Mouse (Mus musculus) MEL (cell line): ENCODE measurements around the gene Cetn4. TPM values are rescaled to one million over a fixed set of nuclear protein-coding genes. Genes with fewer than 3 reads are reported as not detected.

Experiments
- DNase-seq: peaks from one replicate; pipeline ENCODE4 v3.0.0; 2011; ENCODE audit warnings: low read depth, low spot score
- H3K27ac ChIP-seq: 2 replicates; pipeline ENCODE4 v1.5.1; 2012; ENCODE audit warnings: low read depth, mild to moderate bottlenecking, control low read depth, low read length, moderate library complexity; ENCODE audit not compliant: control insufficient read depth
- H3K27me3 ChIP-seq, 2 experiments: fragments of 150-350 bp in 1 of 2; sonication (generic) in 1 of 2; 2 replicates each; pipeline ENCODE4 v1.6.1; 2012; ENCODE audit warnings: low read length in 2 of 2, mild to moderate bottlenecking in 2 of 2, improper control_type of control experiment in 1 of 2, moderate library complexity in 1 of 2; ENCODE audit not compliant: insufficient read depth in 2 of 2, control insufficient read depth in 1 of 2
- H3K36me3 ChIP-seq, 2 experiments: 2 replicates each; pipeline ENCODE4 v1.6.1; 2012 to 2014; ENCODE audit warnings: low read length in 2 of 2, improper control_type of control experiment in 1 of 2, inconsistent platforms in 1 of 2, mild to moderate bottlenecking in 1 of 2; ENCODE audit not compliant: insufficient read depth in 2 of 2, control insufficient read depth in 1 of 2
- H3K4me1 ChIP-seq, 2 experiments: fragments of 150-350 bp in 1 of 2; sonication (generic) in 1 of 2; 2 replicates each; pipeline ENCODE4 v1.6.1; 2012; ENCODE audit warnings: low read length in 2 of 2, improper control_type of control experiment in 1 of 2, mild to moderate bottlenecking in 1 of 2; ENCODE audit not compliant: insufficient read depth in 2 of 2, control insufficient read depth in 1 of 2
- H3K4me3 ChIP-seq, 2 experiments: fragments of 150-350 bp in 1 of 2; sonication (generic) in 1 of 2; 2 replicates each; pipeline ENCODE4 v1.5.1; 2012; ENCODE audit warnings: low read depth in 2 of 2, low read length in 2 of 2, mild to moderate bottlenecking in 2 of 2, moderate library complexity in 2 of 2, control low read depth in 1 of 2, improper control_type of control experiment in 1 of 2; ENCODE audit not compliant: control insufficient read depth in 1 of 2, insufficient read depth in 1 of 2
- H3K79me2 ChIP-seq: 2 replicates; pipeline ENCODE4 v1.6.1; 2012; ENCODE audit warnings: mild to moderate bottlenecking, low read length, moderate library complexity; ENCODE audit not compliant: control insufficient read depth, poor library complexity, insufficient read depth
- H3K9ac ChIP-seq: 2 replicates; pipeline ENCODE4 v1.6.1; 2012; ENCODE audit warnings: low read depth, mild to moderate bottlenecking, control low read depth, low read length, moderate library complexity; ENCODE audit not compliant: control insufficient read depth, poor library complexity, severe bottlenecking
- H3K9me3 ChIP-seq: fragments of 150-350 bp; sonication (generic); replicated peaks from 2 replicates; pipeline ENCODE4 v1.6.1; 2012; ENCODE audit warnings: mild to moderate bottlenecking, low read length, improper control_type of control experiment, moderate library complexity; ENCODE audit not compliant: insufficient read depth
- BHLHE40 ChIP-seq: IDR thresholded peaks from 2 replicates; pipeline ENCODE4 v1.6.1; 2012; ENCODE audit warnings: low read depth, mild to moderate bottlenecking, inconsistent platforms, low read length, improper control_type of control experiment, borderline replicate concordance
- CHD1 ChIP-seq: IDR thresholded peaks from 2 replicates; pipeline ENCODE4 v1.6.1; 2012; ENCODE audit warnings: low read depth, mild to moderate bottlenecking, inconsistent platforms, low read length, improper control_type of control experiment
- CTCF ChIP-seq, 3 experiments: IDR thresholded peaks in 2 of 3; conservative IDR thresholded peaks in 1 of 3; 2 replicates each; pipeline ENCODE4 v1.5.1; 2011 to 2012; ENCODE audit warnings: low read length in 3 of 3, low read depth in 2 of 3, mild to moderate bottlenecking in 2 of 3, improper control_type of control experiment in 1 of 3, inconsistent platforms in 1 of 3, mixed read lengths in 1 of 3, moderate library complexity in 1 of 3; ENCODE audit not compliant: control insufficient read depth in 1 of 3, insufficient read depth in 1 of 3, poor library complexity in 1 of 3, severe bottlenecking in 1 of 3
- E2F4 ChIP-seq: IDR thresholded peaks from 2 replicates; pipeline ENCODE4 v1.6.1; 2011; ENCODE audit warnings: low read depth, low read length, improper control_type of control experiment, borderline replicate concordance
- EP300 ChIP-seq, 2 experiments: IDR thresholded peaks; 2 replicates each; pipeline ENCODE4 v1.6.1; 2011; ENCODE audit warnings: improper control_type of control experiment in 2 of 2, low read length in 2 of 2, low read depth in 1 of 2, mild to moderate bottlenecking in 1 of 2
- GABPA ChIP-seq: IDR thresholded peaks from 2 replicates; pipeline ENCODE4 v1.6.1; 2012; ENCODE audit warnings: low read depth, mild to moderate bottlenecking, inconsistent platforms, low read length, improper control_type of control experiment, moderate library complexity
- GATA1 ChIP-seq: IDR thresholded peaks from 2 replicates; pipeline ENCODE4 v1.6.1; 2011; ENCODE audit warnings: low read depth, low read length, improper control_type of control experiment
- JUND ChIP-seq: IDR thresholded peaks from 2 replicates; pipeline ENCODE4 v1.6.1; 2011; ENCODE audit warnings: low read depth, mild to moderate bottlenecking, improper control_type of control experiment, low read length
- MAZ ChIP-seq: IDR thresholded peaks from 2 replicates; pipeline ENCODE4 v1.6.1; 2012; ENCODE audit warnings: low read depth, mild to moderate bottlenecking, inconsistent platforms, low read length, improper control_type of control experiment
- MXI1 ChIP-seq: IDR thresholded peaks from 2 replicates; pipeline ENCODE4 v1.6.1; 2011; ENCODE audit warnings: mild to moderate bottlenecking, low read depth, low read length, improper control_type of control experiment
- MYB ChIP-seq: IDR thresholded peaks from 2 replicates; pipeline ENCODE4 v1.6.1; 2011; ENCODE audit warnings: mild to moderate bottlenecking, low read depth, low read length, improper control_type of control experiment
- NELFE ChIP-seq: IDR thresholded peaks from 2 replicates; pipeline ENCODE4 v1.6.1; 2011; ENCODE audit warnings: low read depth, low read length, improper control_type of control experiment
- NRF1 ChIP-seq: IDR thresholded peaks from 2 replicates; pipeline ENCODE4 v1.6.1; 2014; ENCODE audit warnings: low read depth, mild to moderate bottlenecking, inconsistent platforms, low read length, improper control_type of control experiment, moderate library complexity; ENCODE audit not compliant: poor library complexity, insufficient read depth, severe bottlenecking
- POLR2A ChIP-seq, 2 experiments: IDR thresholded peaks; 2 replicates each; pipeline ENCODE4 v1.6.1; 2011 to 2012; ENCODE audit warnings: low read length in 2 of 2, mild to moderate bottlenecking in 2 of 2, control low read depth in 1 of 2, improper control_type of control experiment in 1 of 2, low read depth in 1 of 2, moderate library complexity in 1 of 2; ENCODE audit not compliant: control insufficient read depth in 1 of 2, insufficient read depth in 1 of 2, poor library complexity in 1 of 2
- POLR2AphosphoS2 ChIP-seq: IDR thresholded peaks from 2 replicates; pipeline ENCODE4 v1.6.1; 2011; ENCODE audit warnings: low read length, improper control_type of control experiment
- POLR2AphosphoS5 ChIP-seq: IDR thresholded peaks from 2 replicates; pipeline ENCODE4 v1.6.1; 2012; ENCODE audit warnings: low read depth, borderline replicate concordance, mild to moderate bottlenecking, inconsistent platforms, low read length, moderate library complexity, mixed read lengths
- RAD21 ChIP-seq: IDR thresholded peaks from 2 replicates; pipeline ENCODE4 v1.6.1; 2011; ENCODE audit warnings: mild to moderate bottlenecking, low read depth, low read length, improper control_type of control experiment
- RCOR1 ChIP-seq: IDR thresholded peaks from 2 replicates; pipeline ENCODE4 v1.6.1; 2012; ENCODE audit warnings: low read depth, mild to moderate bottlenecking, inconsistent platforms, low read length, improper control_type of control experiment
- SMC3 ChIP-seq: IDR thresholded peaks from 2 replicates; pipeline ENCODE4 v1.6.1; 2011; ENCODE audit warnings: low read depth, low read length, improper control_type of control experiment
- TAL1 ChIP-seq: IDR thresholded peaks from 2 replicates; pipeline ENCODE4 v1.6.1; 2012; ENCODE audit warnings: mild to moderate bottlenecking, inconsistent platforms, low read length, moderate library complexity, mixed read lengths
- UBTF ChIP-seq: IDR thresholded peaks from 2 replicates; pipeline ENCODE4 v1.6.1; 2012; ENCODE audit warnings: low read depth, mild to moderate bottlenecking, inconsistent platforms, low read length, improper control_type of control experiment, moderate library complexity, borderline replicate concordance; ENCODE audit not compliant: insufficient read depth
- USF1 ChIP-seq: IDR thresholded peaks from 2 replicates; pipeline ENCODE4 v1.6.1; 2014; ENCODE audit warnings: low read depth, mild to moderate bottlenecking, inconsistent platforms, low read length, improper control_type of control experiment, moderate library complexity
- USF2 ChIP-seq, 2 experiments: IDR thresholded peaks; 2 replicates each; pipeline ENCODE4 v1.6.1; 2011 to 2012; ENCODE audit warnings: improper control_type of control experiment in 2 of 2, low read length in 2 of 2, borderline replicate concordance in 1 of 2, inconsistent platforms in 1 of 2, low read depth in 1 of 2, mild to moderate bottlenecking in 1 of 2; ENCODE audit not compliant: insufficient read depth in 1 of 2
- ZC3H11A ChIP-seq: IDR thresholded peaks from 2 replicates; pipeline ENCODE4 v1.6.1; 2012; ENCODE audit warnings: low read depth, mild to moderate bottlenecking, inconsistent platforms, low read length, improper control_type of control experiment
- ZMIZ1 ChIP-seq: IDR thresholded peaks from 2 replicates; pipeline ENCODE4 v1.6.1; 2012; ENCODE audit warnings: low read depth, mild to moderate bottlenecking, inconsistent platforms, low read length, improper control_type of control experiment, moderate library complexity
- ZNF384 ChIP-seq: IDR thresholded peaks from 2 replicates; pipeline ENCODE4 v1.6.1; 2012; ENCODE audit warnings: low read depth, mild to moderate bottlenecking, inconsistent platforms, low read length, improper control_type of control experiment
- polyA plus RNA-seq, 2 experiments: library from polyadenylated mRNA; stranded (reverse) in 1 of 2; unstranded in 1 of 2; fragments of >175 nt in 1 of 2; fragments of >200 nt in 1 of 2; gene quantifications; 2 replicates each; pipeline versions ENCODE4 v1.2.1 to v1.2.4; 2012; ENCODE audit warnings: low replicate concordance in 2 of 2, low read depth in 1 of 2; ENCODE audit not compliant: insufficient read length in 2 of 2, insufficient read depth in 1 of 2, missing spikeins in 1 of 2
- total RNA-seq: library from RNA; depleted of rRNA; stranded (reverse); fragments of 300-350 nt; gene quantifications from 2 replicates; pipeline ENCODE4 v1.2.3, GENCODE M21; 2012

Cetn4 gene
- total and polyA plus RNA-seq, 3 experiments: 0.85 to 3.8 TPM; not detected in 1

DNA sequence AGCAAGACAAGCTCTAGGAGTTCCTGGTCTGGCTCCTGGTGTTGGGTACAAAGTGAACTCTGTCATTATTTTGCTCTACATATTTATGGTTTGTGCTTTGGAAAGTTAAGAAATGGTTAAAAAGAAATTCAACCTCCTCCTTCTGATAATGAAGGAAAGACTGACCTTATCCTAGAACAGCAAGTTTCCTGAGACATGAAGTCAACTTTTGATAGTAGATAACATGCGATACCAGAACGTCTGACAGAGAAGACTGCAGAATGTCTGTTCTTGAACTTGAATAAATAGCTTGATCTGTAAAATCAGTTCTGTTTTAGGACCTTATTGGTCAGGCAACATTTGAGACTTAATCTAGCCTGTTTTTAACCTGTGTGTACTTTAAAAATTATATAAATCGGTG lies 14.1 kb upstream of the Cetn4 start (continued):
- TF ChIP-seq CHD1: no peak

DNA sequence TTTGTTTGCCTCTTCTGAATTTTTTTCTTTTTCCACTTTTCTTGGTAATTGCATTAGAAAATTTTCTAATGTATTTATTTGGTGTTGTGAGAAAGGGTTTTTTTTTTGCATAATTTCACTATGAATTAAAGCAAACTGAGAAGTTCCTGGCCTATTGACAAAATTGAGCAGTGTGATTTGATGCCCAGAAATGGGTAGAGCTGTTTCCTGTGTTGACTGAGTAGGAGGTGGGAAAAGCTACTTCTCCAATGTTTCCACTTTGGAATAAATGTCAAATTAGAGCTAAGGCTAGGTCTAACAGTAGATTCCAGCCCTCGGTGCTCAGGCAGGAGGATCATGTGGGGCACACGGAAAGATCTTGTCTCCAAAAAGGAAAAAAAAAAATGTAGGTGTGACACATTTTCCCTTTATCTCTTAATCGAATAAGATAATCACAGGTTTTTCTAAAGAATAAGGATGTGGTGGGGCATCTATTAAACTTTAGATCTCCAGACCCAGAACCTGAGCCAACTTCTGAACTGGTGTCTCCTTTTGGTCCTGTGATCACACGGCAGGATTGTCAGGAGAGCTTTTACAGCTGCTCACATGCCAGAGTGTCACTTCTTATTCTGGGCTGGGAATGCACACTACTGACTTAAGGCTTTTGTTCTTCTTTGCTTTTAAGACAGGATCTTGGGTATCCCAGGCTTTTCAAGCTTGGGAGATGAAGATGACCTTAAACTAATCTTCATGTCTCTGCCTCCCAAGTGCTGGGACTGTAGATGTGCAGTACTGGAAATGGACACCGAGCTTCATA lies 13.0 kb upstream of the Cetn4 start:
- Histone ChIP-seq H3K9me3 (no peaks in the 10 kb centered on the region), H3K27ac (no peak overlapping the region; the same call in 1 of the 2 replicates), H3K4me3 (no peak overlapping the region), H3K36me3 (peaks cover 0 to 35% of the 10 kb centered on the region in 2 experiments; a peak in 2 of 4 replicates), H3K4me1 (peaks cover 17 to 27% of the 10 kb centered on the region in 2 experiments), H3K79me2 (no peaks in the 10 kb centered on the region), H3K27me3 (no peaks in the 10 kb centered on the region), H3K9ac (peak overlapping the region; percentile 0; the same call in 1 of the 2 replicates)
- peak; percentile 41 for TF ChIP-seq ZNF384
- TF ChIP-seq GATA1: peak; percentile 39; the same call in 1 of the 2 replicates
- no peak for TF ChIP-seq MAZ
- TF ChIP-seq BHLHE40: peak; percentile 87; the same call in 1 of the 2 replicates
- no peak for TF ChIP-seq POLR2A (IDR thresholded peaks at IDR 0.05; ENCODE audit: control insufficient read depth in 1 of 2, insufficient read depth in 1 of 2, low read depth in 1 of 2, low read length in 2 of 2, poor library complexity in 1 of 2)
- TF ChIP-seq NELFE: no peak
- TF ChIP-seq USF1: 0 out of 2 replicates have a peak, but pooled peaks have one; percentile 18
- TF ChIP-seq EP300 (IDR thresholded peaks at IDR 0.05; ENCODE audit: low read depth in 1 of 2, low read length in 2 of 2): peak; percentile 9 to 10; a peak in 2 of 4 replicates
- TF ChIP-seq ZMIZ1: no peak
- peak; percentile 85 for TF ChIP-seq MXI1
- no peak for TF ChIP-seq MYB
- no peak for TF ChIP-seq POLR2AphosphoS5
- peak; percentile 42 for DNase-seq

DNA sequence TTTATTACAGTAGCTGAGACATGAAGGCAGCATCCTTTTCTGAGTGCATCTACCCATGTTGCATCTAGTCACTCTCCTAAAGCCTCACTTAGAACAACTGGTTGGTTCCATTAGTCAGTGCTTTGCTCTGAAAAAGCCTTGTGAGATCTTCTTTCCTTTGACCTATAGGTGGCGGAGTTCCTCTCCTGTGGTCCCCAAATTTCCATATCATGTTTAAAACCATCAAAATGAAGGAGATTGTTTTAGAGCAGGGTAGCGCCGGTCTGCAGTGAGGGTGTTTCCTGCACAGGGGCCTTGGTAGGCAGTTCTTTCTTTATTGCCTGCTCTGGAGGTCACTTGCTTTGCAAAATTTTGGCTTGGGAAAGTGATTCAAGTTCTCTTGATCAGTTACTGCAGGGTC lies 11.8 kb upstream of the Cetn4 start:
- no peak overlapping the region for H3K9ac ChIP-seq
- peaks cover 2 to 32% of the 10 kb centered on the region in 2 experiments; a peak in 3 of 4 replicates for H3K36me3 ChIP-seq
- TF ChIP-seq GABPA (no peak), CHD1 (no peak), RCOR1 (no peak), RAD21 (peak; percentile 47), UBTF (no peak), ZC3H11A (no peak), USF2 (IDR thresholded peaks at IDR 0.05; ENCODE audit: borderline replicate concordance in 1 of 2, insufficient read depth in 1 of 2, low read depth in 1 of 2, low read length in 2 of 2) (no peak), SMC3 (peak; percentile 55), JUND (no peak), EP300 (IDR thresholded peaks at IDR 0.05; ENCODE audit: low read depth in 1 of 2, low read length in 2 of 2) (no peak), POLR2AphosphoS2 (no peak), CTCF (IDR thresholded peaks at IDR 0.05 in 2 of 3, conservative IDR thresholded peaks at IDR 0.05 in 1 of 3; ENCODE audit: control insufficient read depth in 1 of 3, insufficient read depth in 1 of 3, low read depth in 2 of 3, low read length in 3 of 3, poor library complexity in 1 of 3, severe bottlenecking in 1 of 3) (peak in 2 of 3 experiments; percentile 50 to 66; a peak in 4 of 6 replicates), NRF1 (no peak), MXI1 (no peak), BHLHE40 (no peak), E2F4 (no peak), TAL1 (no peak), USF1 (no peak), POLR2AphosphoS5 (no peak)
- no peak overlapping the region for H3K27ac ChIP-seq
- peaks cover 17 to 27% of the 10 kb centered on the region in 2 experiments for H3K4me1 ChIP-seq
- H3K9me3 ChIP-seq: no peaks in the 10 kb centered on the region
- peak; percentile 59 for DNase-seq
- no peak overlapping the region for H3K4me3 ChIP-seq
- no peaks in the 10 kb centered on the region for H3K79me2 ChIP-seq
- H3K27me3 ChIP-seq: no peaks in the 10 kb centered on the region
